Mouse (Mus musculus) ovary, postnatal 36 days (tissue): ENCODE measurements around the gene Parp1.
A peak's percentile ranks its signal among the peaks of the same experiment; 100 is the strongest.
"Not testable (repeated sequence)": the region's sequence is repeated elsewhere in the genome, so short reads cannot be mapped to it uniquely, and the experiment has no call there.

Experiments used
- DNase-seq: peaks from one replicate; pipeline ENCODE4 v3.0.0; 2022; ENCODE audit warnings: low spot score, mixed read lengths

Gene Parp1

GRCm38 (mm10) chr1:180637796-180638195 is 69.1 kb downstream of the Parp1 start:
- DNase-seq, result not testable (repeated sequence)

- no peak for DNase-seq
Measured at GRCm38 (mm10) chr1:180639416-180640401, 71.0 kb downstream of the Parp1 start.

GRCm38 (mm10) chr1:180640605-180641125 is 71.9 kb downstream of the Parp1 start:
- no peak for DNase-seq

DNA sequence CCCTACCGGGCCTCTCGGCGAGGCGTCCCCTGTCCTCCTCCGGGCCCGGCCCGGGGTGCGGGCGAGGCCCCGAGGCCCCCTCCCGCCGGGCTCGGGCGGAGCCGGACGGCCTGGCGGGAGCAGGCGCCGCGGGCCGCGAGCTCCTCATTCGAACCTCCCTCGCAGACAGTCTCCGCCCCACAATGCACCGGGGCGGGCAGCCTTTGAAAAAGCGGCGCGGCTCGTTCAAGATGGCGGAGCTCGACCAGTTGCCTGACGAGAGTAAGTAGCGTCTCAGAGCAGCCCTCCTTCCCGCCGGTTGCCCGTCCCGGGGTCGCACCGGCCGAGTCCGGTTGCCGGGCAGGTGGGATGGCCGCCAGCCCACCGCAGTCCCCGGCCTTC is 72.4 kb downstream of the Parp1 start, which contains the start of gene Lin9:
Gene Lin9, plus strand, starts transcription at position 14 of the 381 bp plus-strand sequence.
- DNase-seq, result peak; percentile 92

DNA sequence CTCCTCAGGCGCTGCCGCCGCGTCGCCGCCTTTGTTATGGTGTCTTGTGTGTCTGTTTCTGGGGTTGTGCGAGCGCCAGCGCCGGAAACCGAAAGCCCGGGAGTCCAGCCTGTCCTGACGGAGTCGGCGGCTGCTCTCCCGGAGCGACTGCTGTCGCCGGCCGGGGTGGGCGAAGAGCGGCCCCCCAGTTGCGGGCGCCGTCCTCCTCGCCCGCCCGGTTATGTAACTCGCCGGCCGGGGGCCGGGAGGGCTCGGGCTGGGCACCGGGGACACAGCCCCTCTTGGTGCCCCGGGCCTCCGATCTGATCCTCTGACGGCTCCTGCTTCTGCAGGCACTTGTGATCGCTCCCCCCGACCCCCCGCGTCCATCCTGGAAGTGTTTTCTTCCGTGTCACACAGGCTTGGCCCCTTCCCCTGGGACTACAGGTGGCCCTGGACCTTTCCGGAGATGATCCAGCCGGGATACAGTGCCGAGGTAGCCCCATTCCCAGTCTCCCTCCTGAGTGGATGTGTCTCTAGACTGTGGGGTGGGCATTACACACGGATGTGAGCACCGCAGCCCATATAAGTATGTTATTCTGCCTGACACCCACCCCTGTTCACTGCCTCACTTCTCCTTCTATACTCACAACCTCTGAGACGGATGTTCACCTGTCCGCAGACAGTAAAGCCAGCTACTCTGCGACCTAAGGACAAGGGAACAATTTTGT is 72.9 kb downstream of the Parp1 start:
- DNase-seq, result no peak

DNA sequence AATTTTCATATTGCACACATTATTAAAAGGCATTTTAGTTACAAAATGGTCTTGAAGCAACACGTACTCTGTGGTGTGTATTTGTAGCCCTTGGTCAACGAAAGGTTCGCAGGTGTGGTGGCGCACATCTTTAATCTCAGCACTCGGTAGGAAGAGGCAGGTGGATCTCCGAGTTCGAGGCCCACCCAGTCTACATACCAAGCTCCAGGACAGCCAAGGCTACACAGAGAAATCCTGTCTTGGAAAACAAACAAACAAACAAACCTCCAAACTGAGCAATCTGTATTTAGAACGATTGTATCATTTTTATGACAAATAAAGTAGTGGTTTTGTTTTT is 73.5 kb downstream of the Parp1 start:
- no peak for DNase-seq
